Mouse (Mus musculus): ENCODE measurements around the gene Dhx8.

Dhx8 gene

DNA sequence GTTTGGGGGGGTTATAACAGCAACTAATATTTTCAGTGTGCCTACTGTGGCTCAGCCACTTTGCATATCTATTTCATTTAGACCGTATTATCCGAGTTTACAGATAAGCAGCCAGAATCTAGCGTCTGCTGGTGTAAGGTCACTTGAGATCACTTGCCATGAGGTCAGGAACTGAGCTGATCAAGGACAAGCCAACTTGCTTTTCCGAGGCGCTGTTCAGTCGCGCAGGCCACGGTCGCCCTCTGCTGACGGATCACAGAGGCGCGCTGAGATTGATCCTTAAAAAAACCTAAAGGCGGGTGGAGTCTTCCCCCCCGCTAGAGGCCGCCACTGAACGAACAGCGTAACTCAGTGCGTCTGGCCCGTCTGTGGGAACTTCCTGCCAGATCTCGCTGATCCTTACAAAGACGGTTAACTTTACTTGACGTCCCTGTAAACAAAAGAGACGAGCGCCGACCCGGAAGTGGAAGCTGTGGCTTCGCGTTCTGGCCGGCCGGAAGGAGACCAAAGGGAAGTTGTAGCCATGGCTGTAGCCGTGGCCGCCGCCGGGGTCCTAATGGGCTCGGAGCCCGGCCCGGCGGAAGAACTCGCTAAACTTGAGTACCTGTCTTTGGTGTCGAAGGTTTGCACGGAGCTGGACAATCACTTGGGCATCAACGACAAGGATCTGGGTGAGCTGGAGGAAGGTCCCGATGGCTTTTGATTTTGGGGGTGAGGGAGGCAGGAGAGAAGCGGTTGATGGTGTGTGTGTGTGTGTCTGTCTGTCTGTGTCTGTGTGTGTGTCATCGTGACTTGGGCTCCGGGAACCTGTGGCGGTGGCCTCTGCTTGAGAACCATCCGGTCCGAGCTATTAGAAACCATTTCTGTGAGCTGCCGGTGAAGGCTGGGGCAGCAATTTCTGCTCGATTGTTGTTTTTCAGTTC lies at the start of gene Dhx8:
Gene Dhx8 (plus strand): TSS at position 402 of the 923 bp plus-strand sequence.
- peak; percentile 99 for DNase-seq (ENCODE audit: low spot score)

DNA sequence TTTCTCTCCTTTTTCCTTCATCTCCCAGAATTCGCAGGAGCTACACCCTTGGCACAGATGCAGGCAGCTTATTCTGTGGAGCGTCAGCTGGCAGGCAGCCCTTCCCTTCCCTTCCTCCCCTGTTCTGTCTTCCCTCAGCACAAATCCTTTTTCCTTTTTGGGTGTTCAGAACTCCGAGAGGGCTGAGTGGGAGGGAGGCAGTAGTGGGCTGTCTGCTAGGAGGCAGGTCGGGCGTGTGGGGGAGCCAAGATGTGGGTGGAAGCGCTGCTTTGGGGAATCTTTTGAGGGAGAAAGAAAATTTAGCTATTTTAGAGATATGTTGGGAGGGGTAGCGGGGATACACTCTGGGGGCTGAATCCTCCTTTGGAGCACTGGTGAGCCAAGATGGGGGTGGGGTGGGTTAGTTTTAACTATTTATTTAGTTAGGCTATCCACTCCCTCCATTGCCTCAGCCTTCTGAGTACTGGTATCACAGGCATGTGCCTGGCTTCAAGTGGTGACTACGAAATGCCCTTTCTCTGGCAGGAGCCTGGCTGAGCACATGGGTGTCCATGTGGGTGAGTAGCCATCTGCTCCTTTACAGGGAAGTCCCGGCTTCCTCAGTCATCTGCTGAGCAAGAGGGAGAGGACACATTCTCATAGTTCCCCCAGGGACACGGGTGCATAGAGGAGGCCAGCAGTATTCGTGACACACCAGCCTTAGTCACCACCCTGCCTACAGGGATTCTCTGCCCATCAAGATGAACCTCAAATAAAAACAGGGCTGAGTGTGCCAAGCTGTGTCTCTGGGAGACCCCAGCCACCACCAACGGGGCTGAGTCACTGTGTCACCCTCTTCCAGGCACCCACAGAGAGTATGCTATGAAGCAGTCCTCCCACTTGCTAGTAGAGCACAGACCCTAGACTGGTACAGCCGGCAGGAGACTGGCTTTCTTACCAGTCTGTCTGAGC lies 45.1 kb upstream of the Dhx8 start:
- no peak for DNase-seq (ENCODE audit: low spot score)

DNA sequence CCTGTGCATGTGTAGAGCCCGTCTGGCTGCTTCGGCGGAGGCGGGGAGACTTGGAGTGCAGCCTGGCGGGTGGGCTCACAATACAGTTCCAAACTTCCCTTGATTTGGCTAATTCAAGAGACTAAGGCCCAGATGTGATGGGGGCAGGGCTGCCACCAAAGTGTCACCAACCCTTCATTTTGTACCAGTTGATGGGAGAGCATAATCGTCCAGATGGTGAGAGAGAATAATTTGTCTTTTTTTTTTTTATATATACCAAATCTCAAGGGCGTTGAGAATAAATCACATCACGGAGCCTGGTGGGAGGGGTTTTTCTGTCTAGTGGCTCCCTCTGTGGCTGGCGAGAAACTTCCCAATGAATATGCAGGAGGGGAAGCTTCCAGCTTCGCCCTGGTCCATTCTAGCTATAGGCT lies 43.0 kb upstream of the Dhx8 start:
- DNase-seq (ENCODE audit: low spot score): no peak

DNA sequence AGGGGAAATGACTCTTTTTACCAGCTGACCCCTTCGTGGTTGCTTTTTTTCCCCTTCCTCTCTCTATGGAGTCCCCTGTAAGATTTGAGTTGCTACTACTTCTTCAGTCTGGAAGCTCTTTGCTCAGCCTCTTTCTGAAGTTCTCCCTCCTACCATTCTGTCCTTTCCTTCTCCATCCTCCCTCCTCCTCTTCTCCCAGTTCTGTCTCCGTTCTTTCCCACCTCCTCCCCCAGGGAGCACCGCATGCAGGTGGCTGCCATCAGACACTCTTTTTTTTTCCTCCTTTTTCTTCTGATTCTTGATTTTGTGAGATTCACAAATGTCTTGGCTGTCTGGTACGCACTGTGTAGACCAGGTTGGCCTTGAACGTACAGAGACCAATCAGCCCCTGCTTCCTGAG lies 42.4 kb upstream of the Dhx8 start:
- DNase-seq (ENCODE audit: low spot score): no peak

DNA sequence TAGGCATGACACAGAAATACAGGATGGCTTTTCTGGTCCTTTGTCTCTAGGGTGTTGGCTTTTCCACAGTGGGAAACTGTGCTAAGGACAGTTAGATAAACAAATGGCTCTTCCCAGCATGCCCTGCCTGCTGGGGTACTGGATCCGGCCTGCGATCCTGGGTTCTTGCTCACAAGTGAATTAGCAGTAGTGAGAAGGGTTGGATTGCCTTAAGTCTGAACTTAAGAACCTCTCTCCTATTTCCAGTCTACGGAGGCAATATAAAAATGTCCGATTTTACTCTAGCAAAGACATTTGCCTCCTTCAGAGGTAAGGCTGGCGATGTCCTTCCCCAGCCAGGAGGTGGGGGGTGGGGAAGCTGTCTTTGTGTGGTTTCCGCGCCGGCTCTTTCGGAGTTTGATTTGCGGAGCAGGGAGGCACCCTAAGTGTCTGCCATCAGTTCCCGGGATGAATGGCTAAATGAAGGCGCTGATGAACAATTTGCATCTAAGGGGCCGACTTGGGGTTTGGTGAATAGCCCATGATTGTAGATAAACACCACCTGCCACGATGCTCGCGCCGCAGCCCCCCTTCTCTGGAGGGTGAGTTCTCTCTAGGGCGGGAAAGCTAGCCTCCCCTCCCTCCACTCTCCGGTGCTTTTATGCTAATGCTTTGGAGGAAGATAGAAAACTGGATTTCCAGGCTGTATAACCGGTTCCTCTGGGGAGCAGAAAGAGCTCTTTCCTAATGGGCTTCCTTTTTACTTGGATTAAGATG lies 36.6 kb upstream of the Dhx8 start:
- DNase-seq (ENCODE audit: low spot score): peak; percentile 77

DNA sequence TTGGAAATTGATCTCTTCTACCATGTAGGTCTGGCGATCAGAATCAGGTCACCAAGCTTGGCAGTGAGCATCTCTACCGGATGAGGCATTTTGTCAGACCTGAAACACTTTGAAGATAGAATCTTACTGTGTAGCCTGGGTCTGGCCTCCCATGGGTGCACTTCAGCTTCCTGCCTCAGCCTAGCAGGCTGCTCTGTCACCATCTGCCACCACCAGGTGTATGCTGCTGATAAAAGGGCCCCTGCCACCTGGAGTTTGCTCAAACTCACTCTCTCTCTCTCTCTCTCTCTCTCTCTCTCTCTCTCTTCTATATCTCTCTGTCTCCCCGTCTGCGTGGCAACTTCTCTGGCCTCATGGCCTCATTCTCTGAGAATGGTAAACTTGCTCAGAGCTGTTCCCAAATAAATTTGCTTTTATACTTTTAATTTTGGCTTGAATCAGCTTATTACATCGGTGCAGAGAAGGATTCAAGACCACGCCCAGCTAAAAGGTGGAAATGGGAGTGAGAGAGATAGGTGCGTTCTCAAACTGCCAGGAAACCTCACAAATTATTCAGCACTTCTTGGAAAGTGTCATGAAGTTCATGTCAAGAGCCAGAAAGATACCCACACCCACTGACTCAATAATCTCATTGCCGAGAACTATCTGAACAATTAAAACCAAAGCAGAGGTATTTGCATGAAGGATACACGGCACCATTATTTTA lies 35.4 kb upstream of the Dhx8 start:
- no peak for DNase-seq (ENCODE audit: low spot score)

DNA sequence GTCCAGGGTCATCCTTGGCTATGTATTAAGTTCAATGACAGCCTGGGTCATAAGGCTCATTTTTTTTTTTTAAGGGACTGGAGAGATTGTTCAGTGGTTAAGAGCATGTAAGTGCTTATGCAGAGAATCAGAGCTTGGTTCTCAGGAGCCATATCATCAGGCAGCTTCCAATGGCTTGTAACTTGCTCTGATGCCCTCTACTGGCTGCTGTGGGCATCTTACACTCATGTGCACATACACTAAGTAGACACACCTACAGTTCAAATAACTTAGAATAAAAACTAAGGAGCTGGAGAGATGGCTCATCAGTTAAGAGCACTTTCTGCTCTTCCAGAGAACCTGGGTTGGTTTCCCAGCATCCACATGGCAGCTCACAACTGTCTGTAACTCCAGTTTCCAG lies 34.6 kb upstream of the Dhx8 start:
- DNase-seq (ENCODE audit: low spot score): no peak

DNA sequence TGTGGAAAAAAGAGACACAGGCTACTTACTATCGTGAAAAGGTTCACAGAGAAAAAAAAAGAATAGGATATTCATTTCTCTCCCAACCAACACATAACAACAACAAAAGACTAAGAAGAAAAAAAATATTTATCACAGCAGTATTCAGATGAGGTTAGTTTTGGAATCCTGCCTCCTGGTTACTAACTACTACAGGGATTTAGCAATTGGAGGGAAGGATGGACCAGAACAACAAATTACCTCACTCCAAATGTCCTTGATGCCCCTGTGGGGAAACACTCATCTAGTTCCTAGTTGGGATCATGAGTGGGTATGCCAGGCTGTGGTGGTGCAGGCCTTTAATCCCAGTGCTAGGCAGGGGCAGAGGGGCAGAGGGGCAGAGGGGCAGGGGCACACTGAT lies 33.2 kb upstream of the Dhx8 start:
- DNase-seq (ENCODE audit: low spot score): no peak

DNA sequence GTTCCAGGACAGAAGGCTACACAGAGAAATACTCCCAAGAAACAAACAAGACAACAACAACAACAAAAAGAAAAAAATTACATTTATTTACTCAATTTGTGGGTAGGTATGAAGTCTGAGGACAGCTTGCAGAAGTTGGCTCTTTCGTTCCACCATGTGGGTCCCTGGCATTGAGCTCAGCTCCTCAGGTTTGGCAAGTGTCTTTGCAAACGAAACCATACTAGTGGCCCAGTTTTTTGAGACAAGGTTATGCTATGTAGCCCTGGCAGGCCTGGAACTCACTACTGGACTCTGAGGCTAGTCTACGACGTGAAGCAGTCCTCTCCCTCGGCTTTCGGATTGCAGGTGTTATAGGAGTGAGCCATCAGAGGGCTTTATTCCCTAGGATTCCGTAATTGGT lies 32.7 kb upstream of the Dhx8 start:
- no peak for DNase-seq (ENCODE audit: low spot score)

DNA sequence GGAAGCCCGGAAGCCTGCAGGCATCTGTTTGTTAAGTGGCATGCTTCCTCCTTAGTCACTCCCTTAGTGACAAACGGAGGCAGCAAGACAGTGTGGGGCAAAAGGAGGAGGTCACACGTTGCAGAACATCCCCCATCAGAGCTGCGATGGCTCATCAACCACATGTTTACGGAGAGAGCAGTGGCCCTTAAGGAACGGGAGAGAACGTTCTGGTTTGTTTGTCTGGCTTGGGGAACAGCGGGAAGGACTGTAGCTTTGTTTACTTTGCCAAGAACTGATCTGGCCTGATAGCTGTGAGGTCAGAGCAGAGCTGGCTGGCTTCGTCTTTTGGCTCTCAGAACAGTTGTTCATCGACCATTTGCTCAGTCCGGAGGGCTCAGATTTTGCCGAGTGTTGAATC lies 32.3 kb upstream of the Dhx8 start:
- DNase-seq (ENCODE audit: low spot score): peak; percentile 23

DNA sequence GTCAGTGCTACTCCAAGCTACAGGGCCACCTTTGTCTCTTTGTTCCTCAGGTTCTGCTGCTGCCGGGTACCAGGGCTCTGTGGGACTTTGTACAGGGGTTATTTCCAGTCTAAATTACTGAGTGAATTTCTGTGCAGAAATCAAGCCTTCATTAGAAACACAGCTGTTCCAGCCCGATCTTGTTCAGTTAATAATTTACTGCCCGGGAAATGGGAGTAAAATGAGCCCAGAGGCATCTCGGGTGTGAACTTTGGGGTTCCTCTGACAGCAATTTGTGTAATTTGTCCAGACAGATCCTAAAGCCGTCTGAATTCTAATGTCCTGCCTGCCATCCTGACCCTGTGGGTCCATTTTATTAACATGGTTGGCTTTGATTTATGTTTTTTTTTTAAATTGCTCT lies 28.6 kb upstream of the Dhx8 start:
- no peak for DNase-seq (ENCODE audit: low spot score)

DNA sequence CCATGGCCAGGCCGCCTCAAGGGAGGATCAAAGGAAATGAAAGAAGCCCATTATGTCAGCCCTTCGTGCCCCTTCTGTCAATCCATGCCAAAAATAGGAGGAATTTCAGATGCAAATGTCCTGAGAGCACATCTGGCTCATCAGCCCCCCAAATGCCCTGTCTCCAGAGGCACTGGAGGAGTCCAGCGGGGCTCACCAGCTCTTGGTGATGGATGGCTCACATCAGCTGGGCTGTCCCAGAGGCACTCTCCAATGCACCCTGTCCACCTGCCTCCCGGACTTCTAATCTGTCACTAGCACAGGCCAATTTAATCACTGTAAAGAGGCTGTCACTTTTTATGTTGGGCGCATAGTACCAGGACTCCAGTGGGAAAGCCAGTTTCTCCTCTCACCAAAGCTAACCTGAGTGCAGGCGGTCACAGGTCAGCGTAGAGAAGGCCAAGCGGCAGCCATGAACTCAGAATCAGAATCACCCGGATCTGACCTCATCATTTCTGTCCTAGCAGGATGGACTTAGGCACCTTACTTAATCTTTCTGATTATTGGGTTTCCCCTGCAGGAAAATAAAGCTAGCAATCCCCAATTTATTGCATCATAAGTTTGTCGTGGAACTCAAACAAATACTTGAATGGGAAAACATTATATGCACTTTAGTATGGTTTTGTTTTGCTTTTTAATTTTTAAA lies 25.8 kb upstream of the Dhx8 start:
- DNase-seq (ENCODE audit: low spot score): no peak

DNA sequence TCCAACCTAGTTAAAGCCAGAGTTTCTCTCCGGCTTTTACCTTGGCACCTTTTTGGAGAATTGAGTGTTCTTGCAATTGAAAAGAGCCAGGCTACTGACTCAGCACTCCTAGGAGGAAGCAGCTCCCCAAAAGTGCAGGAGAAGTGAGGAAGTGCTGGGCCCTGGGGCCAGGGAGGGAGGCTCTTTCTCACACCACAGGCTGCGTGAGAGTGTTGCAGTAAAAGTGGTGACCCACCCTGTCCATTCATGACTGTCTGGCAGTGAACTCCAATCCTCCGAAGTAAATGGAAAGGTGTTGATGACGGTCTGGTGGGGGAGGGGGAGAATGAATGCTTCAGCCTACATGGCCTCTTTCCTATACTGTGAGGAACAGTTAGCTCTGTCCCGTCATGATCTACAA lies 24.2 kb upstream of the Dhx8 start:
- no peak for DNase-seq (ENCODE audit: low spot score)

DNA sequence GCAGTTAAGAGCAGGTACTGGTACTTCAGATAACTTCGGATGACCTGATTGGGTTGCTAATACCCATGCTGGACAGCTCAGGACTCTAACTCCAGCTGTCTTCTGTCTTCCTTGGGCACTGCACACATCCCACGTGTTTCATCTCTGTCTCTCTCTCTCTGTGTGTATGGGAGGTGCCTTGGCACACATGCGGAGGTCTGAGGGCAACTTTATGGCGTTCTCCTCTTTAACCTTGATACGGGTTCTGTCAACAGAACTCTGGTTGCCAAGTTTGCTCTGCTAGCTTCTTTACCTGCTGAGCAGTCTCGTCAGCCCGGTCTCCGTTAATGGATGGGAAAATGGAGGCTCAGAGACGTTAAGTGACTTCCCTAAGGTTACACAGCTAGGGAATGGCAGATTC lies 19.9 kb upstream of the Dhx8 start:
- DNase-seq (ENCODE audit: low spot score): no peak

DNA sequence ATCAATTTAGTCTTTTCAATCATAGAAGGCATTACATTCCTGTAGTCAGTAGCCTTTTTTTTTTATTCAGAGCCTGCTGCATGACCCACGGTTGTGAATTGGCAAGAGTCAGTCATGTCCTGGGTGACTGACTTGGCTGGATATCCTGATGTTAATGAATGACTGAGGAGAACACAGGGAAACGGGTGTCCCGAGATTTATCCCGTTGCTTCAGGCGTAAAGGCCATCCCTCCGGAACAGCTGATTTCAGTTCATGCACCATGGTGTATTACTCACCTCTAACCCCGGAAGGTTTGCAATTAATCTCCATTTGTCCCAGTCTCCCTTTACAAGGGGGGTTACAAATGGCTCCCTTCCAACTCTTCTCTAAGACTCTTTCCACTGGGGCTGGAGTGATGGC lies 18.7 kb upstream of the Dhx8 start:
- DNase-seq (ENCODE audit: low spot score): no peak

DNA sequence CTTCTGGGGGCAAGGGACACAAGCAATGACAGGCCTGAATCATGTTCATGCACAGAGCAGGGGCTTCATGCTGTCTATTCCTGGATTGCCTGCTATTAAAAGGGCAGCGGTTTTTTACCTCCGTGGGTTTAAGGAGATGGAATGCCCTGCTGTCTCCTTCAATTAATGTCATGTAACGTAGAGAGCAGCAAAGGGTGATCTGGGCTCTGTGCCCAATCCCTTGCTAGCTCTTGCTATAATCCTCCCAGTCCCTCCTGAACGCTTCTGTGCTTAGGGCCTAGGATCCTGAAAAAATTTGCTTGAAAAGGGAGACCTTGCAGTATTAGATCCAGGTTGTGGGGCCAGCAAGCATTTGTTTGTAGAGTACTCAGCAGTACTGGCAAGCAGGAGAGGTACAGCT lies 14.4 kb upstream of the Dhx8 start:
- no peak for DNase-seq (ENCODE audit: low spot score)

DNA sequence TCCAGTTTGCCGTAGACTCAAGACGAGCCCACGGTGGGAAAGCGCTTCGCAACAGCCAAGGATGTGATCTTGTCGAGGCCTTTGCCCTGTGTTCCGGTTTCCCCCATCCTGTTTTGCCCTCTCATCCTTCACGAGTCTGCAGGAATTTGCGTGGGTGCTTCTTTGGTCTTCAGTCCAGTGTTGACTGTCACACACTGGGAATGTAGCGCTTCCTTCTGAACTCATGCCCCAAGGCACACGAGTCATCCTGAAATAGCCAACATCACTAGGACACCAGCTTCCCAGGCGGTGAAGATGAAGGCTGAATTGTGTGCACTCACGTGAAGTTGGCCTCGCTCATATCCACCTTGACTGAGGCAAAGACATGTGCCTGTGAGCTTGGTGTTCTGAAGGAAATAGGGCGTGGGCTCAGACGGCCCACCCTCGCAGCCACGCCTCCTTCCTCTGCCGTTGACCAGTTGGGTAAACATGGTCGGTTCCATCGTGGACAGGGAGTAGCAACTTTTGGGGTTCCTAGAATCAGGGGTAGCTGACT lies 12.7 kb upstream of the Dhx8 start:
- DNase-seq (ENCODE audit: low spot score): no peak

DNA sequence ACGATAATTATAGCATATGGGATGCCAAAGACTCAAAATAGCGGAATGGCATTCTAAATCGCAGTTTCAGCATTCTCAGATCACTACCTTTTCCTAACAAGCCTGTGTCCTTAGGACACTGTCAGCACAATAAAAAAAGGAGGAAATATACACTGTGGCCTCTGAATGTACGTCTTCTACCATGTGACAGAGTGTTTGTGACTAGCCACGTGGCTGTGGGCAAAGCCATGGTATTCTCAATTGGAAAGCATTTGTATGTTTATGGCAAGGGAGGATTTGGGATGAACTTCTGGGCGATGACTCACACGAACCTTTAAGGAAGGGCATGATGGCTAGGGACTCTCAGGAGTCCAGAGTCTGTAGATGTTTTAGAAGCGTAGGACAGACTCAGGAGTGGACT lies 7.7 kb upstream of the Dhx8 start:
- DNase-seq (ENCODE audit: low spot score): no peak

DNA sequence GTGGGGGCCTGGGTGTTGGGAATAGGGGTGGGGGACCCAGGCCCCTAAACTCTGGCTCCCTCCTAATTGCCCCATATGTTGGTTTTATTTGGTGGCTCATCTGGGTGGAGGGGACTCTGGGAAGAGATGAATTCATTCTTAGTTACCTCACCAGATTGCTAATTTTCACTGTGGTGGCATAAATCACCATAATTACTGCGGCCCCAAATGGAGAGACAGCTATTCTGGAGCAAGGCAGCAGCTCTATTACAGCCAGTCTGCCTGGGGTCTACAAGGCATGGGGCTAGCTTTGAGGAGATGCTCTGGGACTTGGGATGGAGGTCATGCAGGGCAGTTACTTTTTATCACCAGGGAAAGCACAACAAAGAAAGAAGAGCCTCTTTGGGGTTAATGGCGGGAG lies 6.0 kb upstream of the Dhx8 start:
- DNase-seq (ENCODE audit: low spot score): no peak

DNA sequence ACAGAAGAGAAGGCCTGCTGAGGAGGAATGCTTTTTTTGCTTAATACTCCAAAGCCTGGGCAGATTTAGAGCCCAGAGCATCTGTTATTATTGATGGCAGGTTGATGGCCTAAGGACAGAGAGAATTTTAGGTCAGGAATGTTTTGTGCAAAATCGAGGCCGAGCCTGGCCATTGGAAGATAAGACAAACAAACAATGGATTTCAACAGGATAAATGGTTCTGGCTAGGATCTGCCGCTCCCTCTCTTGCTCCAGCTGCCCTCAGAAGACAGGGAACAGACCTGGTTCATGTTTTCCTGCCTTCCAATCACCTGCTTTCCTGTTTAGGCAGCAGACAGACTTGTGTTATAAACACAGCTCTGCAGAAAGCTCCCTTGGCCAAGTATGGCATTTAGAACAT lies 3.4 kb upstream of the Dhx8 start:
- DNase-seq (ENCODE audit: low spot score): no peak

DNA sequence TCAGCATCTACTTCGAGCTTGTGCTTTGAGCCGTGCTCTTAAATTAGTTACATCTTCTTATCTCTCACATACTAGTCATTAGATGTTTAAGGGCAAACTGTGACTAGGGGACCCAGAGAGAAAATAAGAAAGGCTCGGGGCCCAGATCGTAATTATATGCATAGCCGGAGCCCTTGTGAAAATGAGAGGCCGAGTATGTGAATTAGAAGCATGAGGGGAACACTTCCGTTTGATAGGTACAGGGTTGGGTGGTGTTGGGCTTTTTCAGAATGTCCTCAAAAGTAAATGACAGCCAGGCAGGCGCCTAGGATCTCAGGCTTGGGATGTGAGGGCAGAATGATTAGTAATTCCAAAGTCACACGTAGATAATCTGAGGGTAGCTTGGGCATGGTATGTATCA lies 877 bp downstream of the Dhx8 start:
- no peak for DNase-seq (ENCODE audit: low spot score)
